Mouse (Mus musculus) stomach, postnatal 0 days (tissue): ENCODE results near the gene Gabpb2.

ENCODE experiments used
- CTCF ChIP-seq: IDR thresholded peaks from 2 replicates; pipeline ENCODE4 v1.5.1; 2016; ENCODE audit warnings: antibody characterized with exemption, low read depth, mild to moderate bottlenecking, moderate library complexity
- EP300 ChIP-seq: optimal IDR thresholded peaks from 2 replicates; pipeline ENCODE3; 2016; ENCODE audit warnings: antibody characterized with exemption

- TF ChIP-seq CTCF (peak; percentile 17; the same call in 1 of the 2 replicates), EP300 (no peak)
Measured at GRCm38 (mm10) chr3:95266052-95266451, 48.3 kb upstream of the Gabpb2 start.
